Mouse (Mus musculus) brain, embryonic 14.5 days (tissue): ENCODE measurements at regions not wholly inside any gene's neighbourhood (a gene's known extent, or its start where the extent isn't known, plus 50 kb on each side); places are given as distances from the start of the nearest gene placed in this dataset.

ENCODE experiments used
- CTCF ChIP-seq: fragments of 200-500 bp; IDR thresholded peaks from 2 replicates; pipeline ENCODE4 v1.5.1; 2012; ENCODE audit warnings: inconsistent platforms, mild to moderate bottlenecking, moderate library complexity, borderline replicate concordance; ENCODE audit not compliant: insufficient read depth, insufficient read length; ENCODE audit errors: extremely low read depth
- POLR2A ChIP-seq: fragments of 200-500 bp; IDR thresholded peaks from 2 replicates; pipeline ENCODE4 v1.6.1; 2012; ENCODE audit warnings: mild to moderate bottlenecking, inconsistent platforms, borderline replicate concordance; ENCODE audit not compliant: poor library complexity, insufficient read depth, insufficient read length, severe bottlenecking; ENCODE audit errors: extremely low read depth

- TF ChIP-seq CTCF, result no peak
- no peak for TF ChIP-seq POLR2A
These were observed 206.8 kb upstream of the Ppp2r3a start for GRCm38 (mm10) chr9:101458306-101458946.
